Mouse (Mus musculus): Measurements from ENCODE around the gene Dvl1. TPM values are rescaled to one million over a fixed set of nuclear protein-coding genes. Genes with fewer than 3 reads are reported as not detected.
A peak's percentile ranks its signal among the peaks of the same experiment; 100 is the strongest.

Dvl1 gene
- polyA plus RNA-seq, 1 experiment = 46.6 TPM

DNA sequence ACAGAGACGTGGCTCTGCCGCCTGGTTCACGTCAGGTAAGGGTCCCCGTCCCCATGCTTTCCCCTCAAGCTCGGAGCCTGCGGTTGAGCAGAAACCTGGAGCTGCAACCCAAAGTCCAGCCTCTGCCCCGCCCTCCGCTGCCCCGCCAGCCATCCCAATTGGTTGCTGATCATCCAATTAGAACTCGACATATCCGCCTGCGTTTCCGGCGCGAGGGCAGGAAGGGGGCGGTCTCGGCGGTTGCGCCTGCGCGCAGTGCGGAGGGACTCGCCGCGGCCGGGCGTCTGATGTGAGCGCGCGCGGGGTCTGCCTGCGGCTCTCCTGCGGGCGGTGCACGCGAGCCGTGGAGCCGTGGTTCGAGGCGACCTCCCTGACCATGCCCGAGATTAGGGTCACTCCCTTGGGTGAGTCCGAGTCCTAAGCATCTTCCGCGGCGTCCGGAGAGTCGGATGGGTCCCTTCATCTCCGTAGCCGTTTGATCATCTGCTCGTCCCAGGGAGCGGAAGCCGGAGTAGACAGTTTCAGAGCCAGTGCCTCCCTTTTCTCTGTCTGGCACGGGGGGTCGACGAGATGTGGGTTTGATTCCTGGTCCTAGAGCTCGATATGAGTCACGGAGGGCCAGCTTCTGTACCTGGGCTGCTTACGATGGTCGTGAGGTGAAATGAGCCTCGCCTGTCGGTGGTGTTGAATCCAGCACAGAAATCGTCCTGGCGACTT is 22.3 kb downstream of the Dvl1 start, which contains the start of the genes Cptp and Ints11:
Gene Cptp, minus strand, starts transcription at position 124 of the 717 bp plus-strand sequence.
Gene Ints11, plus strand, starts transcription at position 230 of the 717 bp plus-strand sequence.
- TF ChIP-seq FOSL1 (IDR thresholded peaks at IDR 0.05; ENCODE audit: insufficient read depth, low read length, poor library complexity, severe bottlenecking) (no peak), MAX (IDR thresholded peaks at IDR 0.05) (no peak), MYOG (IDR thresholded peaks at IDR 0.05; ENCODE audit: control insufficient read depth, extremely low read depth, insufficient read length) (no peak), CEBPB (IDR thresholded peaks at IDR 0.05; ENCODE audit: low read depth) (no peak), USF1 (IDR thresholded peaks at IDR 0.05; ENCODE audit: low read depth) (no peak), MYOD1 (IDR thresholded peaks at IDR 0.05; ENCODE audit: control insufficient read depth, insufficient read length, low read depth) (no peak), CTCF (IDR thresholded peaks at IDR 0.05; ENCODE audit: control insufficient read depth, insufficient read depth, insufficient read length) (no peak)
- peak within 1 kb of the TSS; percentile 99 for H3ac ChIP-seq (ENCODE audit: control insufficient read depth, insufficient read length, low read depth)
- H3K36me3 ChIP-seq (ENCODE audit: control insufficient read depth, insufficient read depth) = peaks cover 29% of the 10 kb centered on the region
- no peaks in the 10 kb centered on the region for H3K27me3 ChIP-seq (ENCODE audit: control insufficient read depth, insufficient read depth, insufficient read length)
- H3K79me3 ChIP-seq (ENCODE audit: low read depth) = peaks cover 29% of the 10 kb centered on the region
- H3K79me2 ChIP-seq (ENCODE audit: control insufficient read depth, insufficient read depth) = peaks cover 71% of the 10 kb centered on the region
- peak within 1 kb of the TSS; percentile 69 for H3K4me3 ChIP-seq (ENCODE audit: insufficient read depth, poor library complexity, severe bottlenecking)

GRCm38 (mm10) chr4:155871404-155871803 is 24.2 kb downstream of the Dvl1 start:
- peaks cover 75% of the 10 kb centered on the region for H3K79me2 ChIP-seq (ENCODE audit: control insufficient read depth, insufficient read depth)
- no peak overlapping the region for H3ac ChIP-seq (ENCODE audit: control insufficient read depth, insufficient read length, low read depth)
- H3K27me3 ChIP-seq (ENCODE audit: control insufficient read depth, insufficient read depth, insufficient read length) = no peaks in the 10 kb centered on the region
- peaks cover 32% of the 10 kb centered on the region for H3K79me3 ChIP-seq (ENCODE audit: low read depth)
- TF ChIP-seq CEBPB (IDR thresholded peaks at IDR 0.05; ENCODE audit: low read depth) (no peak), CTCF (IDR thresholded peaks at IDR 0.05; ENCODE audit: control insufficient read depth, insufficient read depth, insufficient read length) (no peak), MAX (IDR thresholded peaks at IDR 0.05) (no peak), USF1 (IDR thresholded peaks at IDR 0.05; ENCODE audit: low read depth) (peak; percentile 36), MYOD1 (IDR thresholded peaks at IDR 0.05; ENCODE audit: control insufficient read depth, insufficient read length, low read depth) (no peak)
- H3K4me3 ChIP-seq (ENCODE audit: insufficient read depth, poor library complexity, severe bottlenecking) = no peak overlapping the region
- peaks cover 35% of the 10 kb centered on the region for H3K36me3 ChIP-seq (ENCODE audit: control insufficient read depth, insufficient read depth)

DNA sequence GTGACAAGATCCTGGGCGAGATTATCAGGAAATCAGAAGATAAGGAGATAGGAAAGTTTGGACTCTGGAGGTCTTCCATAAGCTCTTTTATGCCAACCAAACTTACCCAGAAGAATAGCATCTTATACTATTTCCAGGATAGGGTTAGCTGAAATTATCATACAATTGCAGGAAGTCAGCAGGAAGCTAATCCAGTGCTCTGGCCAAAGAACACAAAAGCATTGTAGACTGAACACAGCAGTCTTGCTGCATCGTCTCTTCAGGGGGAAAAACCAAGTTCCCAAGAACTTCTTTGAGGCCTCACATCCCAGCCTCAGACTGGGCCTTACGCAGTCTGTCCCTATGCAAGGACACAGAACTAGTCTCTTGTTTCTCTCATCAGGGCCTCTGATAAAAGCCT is 36.4 kb downstream of the Dvl1 start:
- H3K79me3 ChIP-seq (ENCODE audit: low read depth) = peaks cover 5% of the 10 kb centered on the region
- H3K4me3 ChIP-seq (ENCODE audit: insufficient read depth, poor library complexity, severe bottlenecking) = no peak overlapping the region
- H3K27me3 ChIP-seq (ENCODE audit: control insufficient read depth, insufficient read depth, insufficient read length) = no peaks in the 10 kb centered on the region
- peaks cover 22% of the 10 kb centered on the region for H3K79me2 ChIP-seq (ENCODE audit: control insufficient read depth, insufficient read depth)
- peaks cover 30% of the 10 kb centered on the region for H3K36me3 ChIP-seq (ENCODE audit: control insufficient read depth, insufficient read depth)
- H3ac ChIP-seq (ENCODE audit: control insufficient read depth, insufficient read length, low read depth) = no peak overlapping the region
- TF ChIP-seq MYOD1 (IDR thresholded peaks at IDR 0.05; ENCODE audit: control insufficient read depth, insufficient read length, low read depth) (no peak), CEBPB (IDR thresholded peaks at IDR 0.05; ENCODE audit: low read depth) (no peak), USF1 (IDR thresholded peaks at IDR 0.05; ENCODE audit: low read depth) (no peak), CTCF (IDR thresholded peaks at IDR 0.05; ENCODE audit: control insufficient read depth, insufficient read depth, insufficient read length) (no peak), FOSL1 (IDR thresholded peaks at IDR 0.05; ENCODE audit: insufficient read depth, low read length, poor library complexity, severe bottlenecking) (no peak), MAX (IDR thresholded peaks at IDR 0.05) (no peak), MYOG (IDR thresholded peaks at IDR 0.05; ENCODE audit: control insufficient read depth, extremely low read depth, insufficient read length) (no peak)

DNA sequence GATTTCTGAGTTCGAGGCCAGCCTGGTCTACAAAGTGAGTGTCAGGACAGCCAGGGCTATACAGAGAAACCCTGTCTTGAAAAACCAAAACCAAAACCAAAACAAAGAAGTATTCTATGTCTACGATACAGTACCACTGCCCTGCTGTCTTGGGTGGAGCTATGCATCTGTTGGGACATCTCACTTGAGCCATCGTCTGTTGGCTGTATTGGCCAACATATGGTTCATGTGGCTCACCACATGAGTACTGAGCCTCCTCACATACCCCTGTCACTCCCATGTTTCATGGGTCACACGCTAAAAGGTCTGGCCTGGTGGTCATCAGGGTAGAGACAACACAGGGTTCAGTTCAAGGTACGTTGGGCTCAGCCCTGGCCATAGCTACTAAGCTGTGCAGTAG is 39.1 kb downstream of the Dvl1 start:
- peaks cover 7% of the 10 kb centered on the region for H3K79me3 ChIP-seq (ENCODE audit: low read depth)
- H3K79me2 ChIP-seq (ENCODE audit: control insufficient read depth, insufficient read depth) = peaks cover 23% of the 10 kb centered on the region
- peaks cover 42% of the 10 kb centered on the region for H3K36me3 ChIP-seq (ENCODE audit: control insufficient read depth, insufficient read depth)
- no peak overlapping the region for H3ac ChIP-seq (ENCODE audit: control insufficient read depth, insufficient read length, low read depth)
- H3K27me3 ChIP-seq (ENCODE audit: control insufficient read depth, insufficient read depth, insufficient read length) = no peaks in the 10 kb centered on the region
- TF ChIP-seq MYOD1 (IDR thresholded peaks at IDR 0.05; ENCODE audit: control insufficient read depth, insufficient read length, low read depth) = no peak
- no peak for TF ChIP-seq USF1 (IDR thresholded peaks at IDR 0.05; ENCODE audit: low read depth)
- TF ChIP-seq MYOG (IDR thresholded peaks at IDR 0.05; ENCODE audit: control insufficient read depth, extremely low read depth, insufficient read length) = no peak
- no peak overlapping the region for H3K4me3 ChIP-seq (ENCODE audit: insufficient read depth, poor library complexity, severe bottlenecking)

GRCm38 (mm10) chr4:155887674-155888073 is 40.5 kb downstream of the Dvl1 start:
- TF ChIP-seq MAX (IDR thresholded peaks at IDR 0.05) (no peak), MYOG (IDR thresholded peaks at IDR 0.05; ENCODE audit: control insufficient read depth, extremely low read depth, insufficient read length) (no peak)
- H3K36me3 ChIP-seq (ENCODE audit: control insufficient read depth, insufficient read depth) = peaks cover 42% of the 10 kb centered on the region

GRCm38 (mm10) chr4:155888181-155888580 is 41.0 kb downstream of the Dvl1 start:
- Histone ChIP-seq H3K27me3 (ENCODE audit: control insufficient read depth, insufficient read depth, insufficient read length) (no peaks in the 10 kb centered on the region), H3K79me3 (ENCODE audit: low read depth) (peaks cover 14% of the 10 kb centered on the region), H3K79me2 (ENCODE audit: control insufficient read depth, insufficient read depth) (peaks cover 36% of the 10 kb centered on the region), H3ac (ENCODE audit: control insufficient read depth, insufficient read length, low read depth) (no peak overlapping the region), H3K36me3 (ENCODE audit: control insufficient read depth, insufficient read depth) (peaks cover 42% of the 10 kb centered on the region), H3K4me3 (ENCODE audit: insufficient read depth, poor library complexity, severe bottlenecking) (no peak overlapping the region)
- no peak for TF ChIP-seq CEBPB (IDR thresholded peaks at IDR 0.05; ENCODE audit: low read depth)
- no peak for TF ChIP-seq MYOD1 (IDR thresholded peaks at IDR 0.05; ENCODE audit: control insufficient read depth, insufficient read length, low read depth)
- TF ChIP-seq MAX (IDR thresholded peaks at IDR 0.05) = no peak
- no peak for TF ChIP-seq USF1 (IDR thresholded peaks at IDR 0.05; ENCODE audit: low read depth)
- TF ChIP-seq MYOG (IDR thresholded peaks at IDR 0.05; ENCODE audit: control insufficient read depth, extremely low read depth, insufficient read length) = no peak

More at GRCm38 (mm10) chr4:155887674-155888073, 40.5 kb downstream of the Dvl1 start:
- H3K79me2 ChIP-seq (ENCODE audit: control insufficient read depth, insufficient read depth) = peaks cover 31% of the 10 kb centered on the region
- H3ac ChIP-seq (ENCODE audit: control insufficient read depth, insufficient read length, low read depth) = no peak overlapping the region
- H3K27me3 ChIP-seq (ENCODE audit: control insufficient read depth, insufficient read depth, insufficient read length) = no peaks in the 10 kb centered on the region
- peaks cover 9% of the 10 kb centered on the region for H3K79me3 ChIP-seq (ENCODE audit: low read depth)
- H3K4me3 ChIP-seq (ENCODE audit: insufficient read depth, poor library complexity, severe bottlenecking) = no peak overlapping the region
